Mouse (Mus musculus): Measurements from ENCODE around the gene Dnajb14. TPM values are rescaled to one million over a fixed set of nuclear protein-coding genes. Genes with fewer than 3 reads are reported as not detected.
A peak's percentile ranks its signal among the peaks of the same experiment; 100 is the strongest.
"Not testable (repeated sequence)": the region's sequence is repeated elsewhere in the genome, so short reads cannot be mapped to it uniquely, and the experiment has no call there.

Dnajb14 gene
- polyA plus RNA-seq, 1 experiment, result 1.9 TPM

DNA sequence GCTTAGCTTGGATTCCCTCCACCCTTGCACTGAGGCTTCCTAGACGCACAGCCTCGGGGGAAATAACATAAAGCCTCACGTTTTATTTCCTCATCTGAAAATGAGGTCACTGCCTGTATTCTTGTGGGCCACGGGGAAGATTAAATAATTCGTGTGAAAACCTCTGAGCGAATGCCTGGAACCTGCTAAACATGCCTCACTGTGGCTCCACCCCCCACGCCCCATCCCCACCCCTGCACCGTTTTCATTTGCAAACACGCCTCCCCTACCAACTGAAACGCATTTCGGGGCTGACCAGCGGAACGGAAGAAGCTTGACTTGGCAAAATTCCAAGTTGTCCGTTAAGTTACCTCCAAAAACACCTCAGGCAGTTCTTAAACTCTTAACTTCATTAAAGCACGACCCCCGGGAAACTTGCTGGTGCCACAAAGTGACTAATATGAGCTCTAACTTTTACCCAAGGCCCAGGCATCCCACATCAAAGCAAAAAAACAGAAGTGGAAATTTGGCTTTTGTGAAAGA, 88.1 kb downstream of the Dnajb14 start:
- no peak for DNase-seq (ENCODE audit: low read depth in 1 of 2, low spot score in 2 of 2)
- H3K4me1 ChIP-seq (ENCODE audit: control insufficient read depth, insufficient read depth, insufficient read length), result peaks cover 31% of the 10 kb centered on the region; the same call in 1 of the 2 replicates
- H3K36me3 ChIP-seq (ENCODE audit: control insufficient read depth, insufficient read depth, low read length), result peaks cover 8% of the 10 kb centered on the region; the same call in 1 of the 2 replicates
- no peaks in the 10 kb centered on the region for H3K27me3 ChIP-seq (ENCODE audit: control insufficient read depth, insufficient read depth, low read length)
- no peak overlapping the region for H3K4me3 ChIP-seq (ENCODE audit: extremely low read depth, insufficient read depth, insufficient read length)
- peak overlapping the region; percentile 37; the same call in 1 of the 2 replicates for H3K27ac ChIP-seq (ENCODE audit: insufficient read depth, low read length)
- 5% methylated on average over 16 of the region's 16 CpGs for WGBS
- TF ChIP-seq CTCF (IDR thresholded peaks at IDR 0.05; ENCODE audit: extremely low read depth, insufficient read depth, insufficient read length, insufficient replicate concordance), result no peak
- TF ChIP-seq POLR2A (IDR thresholded peaks at IDR 0.05; ENCODE audit: low read depth, low read length), result no peak

DNA sequence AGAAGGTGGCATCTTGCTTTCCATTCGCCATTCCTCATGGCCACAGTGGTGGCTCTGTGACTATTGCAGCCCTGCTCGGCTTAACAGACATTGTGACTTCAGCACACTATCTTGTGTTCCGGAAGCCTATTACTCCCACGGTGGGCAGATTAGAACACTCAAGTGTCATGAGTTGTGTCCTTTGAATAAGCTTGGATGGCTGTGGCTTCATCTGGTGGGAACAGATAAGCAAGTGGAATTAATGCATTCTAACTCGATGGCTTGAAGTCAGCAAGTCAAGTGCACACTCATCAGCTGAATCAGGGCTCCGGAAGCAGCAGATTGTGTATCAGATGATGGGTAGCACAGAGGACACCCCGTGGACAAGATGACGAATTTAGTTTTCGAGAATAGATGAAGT, 90.4 kb downstream of the Dnajb14 start:
- H3K4me1 ChIP-seq (ENCODE audit: control insufficient read depth, insufficient read depth, insufficient read length), result peaks cover 16% of the 10 kb centered on the region; the same call in 1 of the 2 replicates
- WGBS, result 76% methylated on average over 9 of the region's 9 CpGs
- H3K27me3 ChIP-seq (ENCODE audit: control insufficient read depth, insufficient read depth, low read length), result no peaks in the 10 kb centered on the region
- H3K27ac ChIP-seq (ENCODE audit: insufficient read depth, low read length), result no peak overlapping the region
- no peak for TF ChIP-seq CTCF (IDR thresholded peaks at IDR 0.05; ENCODE audit: extremely low read depth, insufficient read depth, insufficient read length, insufficient replicate concordance)
- TF ChIP-seq POLR2A (IDR thresholded peaks at IDR 0.05; ENCODE audit: low read depth, low read length), result no peak
- H3K4me3 ChIP-seq (ENCODE audit: extremely low read depth, insufficient read depth, insufficient read length), result no peak overlapping the region
- no peak for DNase-seq (ENCODE audit: low read depth in 1 of 2, low spot score in 2 of 2)
- H3K36me3 ChIP-seq (ENCODE audit: control insufficient read depth, insufficient read depth, low read length), result peaks cover 12% of the 10 kb centered on the region

DNA sequence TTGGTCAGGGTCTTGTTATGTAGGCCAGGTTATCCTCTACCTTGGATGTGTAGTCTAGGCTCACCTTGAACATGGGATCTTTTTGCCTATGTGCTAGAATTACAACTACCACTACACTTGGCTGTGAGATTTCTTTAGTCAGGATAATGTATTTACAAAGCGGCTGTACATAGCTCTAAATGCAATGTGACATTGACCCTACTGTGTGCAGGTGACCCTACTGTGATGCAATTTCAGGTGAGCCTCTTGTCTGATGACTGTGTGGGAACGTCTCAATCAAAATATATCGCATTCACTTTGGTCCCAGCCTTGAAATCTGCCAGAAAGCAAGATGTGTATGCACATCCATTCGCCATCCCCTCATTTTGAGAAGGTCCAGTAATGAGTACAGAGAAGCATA, 90.9 kb downstream of the Dnajb14 start:
- Histone ChIP-seq H3K27me3 (ENCODE audit: control insufficient read depth, insufficient read depth, low read length) (no peaks in the 10 kb centered on the region), H3K4me1 (ENCODE audit: control insufficient read depth, insufficient read depth, insufficient read length) (peaks cover 14% of the 10 kb centered on the region; the same call in 1 of the 2 replicates), H3K36me3 (ENCODE audit: control insufficient read depth, insufficient read depth, low read length) (peaks cover 12% of the 10 kb centered on the region), H3K27ac (ENCODE audit: insufficient read depth, low read length) (no peak overlapping the region), H3K4me3 (ENCODE audit: extremely low read depth, insufficient read depth, insufficient read length) (no peak overlapping the region)
- TF ChIP-seq CTCF (IDR thresholded peaks at IDR 0.05; ENCODE audit: extremely low read depth, insufficient read depth, insufficient read length, insufficient replicate concordance), result no peak
- no peak for TF ChIP-seq POLR2A (IDR thresholded peaks at IDR 0.05; ENCODE audit: low read depth, low read length)
- 98% methylated on average over 4 of the region's 4 CpGs for WGBS
- DNase-seq (ENCODE audit: low read depth in 1 of 2, low spot score in 2 of 2), result no peak

DNA sequence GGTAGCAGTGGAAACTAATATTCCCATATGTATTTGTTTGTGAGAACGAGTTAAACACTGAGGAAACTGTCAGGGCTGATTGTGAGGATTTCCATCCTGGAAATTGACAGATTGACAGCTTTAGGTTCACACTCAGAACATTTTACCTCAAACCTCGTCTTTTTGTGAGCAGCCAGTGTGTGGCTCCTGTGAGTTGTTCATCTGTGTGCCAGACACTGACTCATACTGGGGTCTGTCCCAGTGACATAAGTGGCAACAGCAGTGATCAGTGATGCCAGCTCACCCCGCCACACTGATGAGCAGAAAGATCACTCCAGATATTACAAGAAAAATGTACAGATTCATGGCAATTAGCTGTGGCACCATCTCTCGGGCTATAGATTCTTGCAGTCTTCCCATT, 92.0 kb downstream of the Dnajb14 start:
- Histone ChIP-seq H3K27me3 (ENCODE audit: control insufficient read depth, insufficient read depth, low read length) (no peaks in the 10 kb centered on the region), H3K36me3 (ENCODE audit: control insufficient read depth, insufficient read depth, low read length) (peaks cover 15% of the 10 kb centered on the region), H3K4me1 (ENCODE audit: control insufficient read depth, insufficient read depth, insufficient read length) (peaks cover 6% of the 10 kb centered on the region; the same call in 1 of the 2 replicates), H3K4me3 (ENCODE audit: extremely low read depth, insufficient read depth, insufficient read length) (no peak overlapping the region), H3K27ac (ENCODE audit: insufficient read depth, low read length) (no peak overlapping the region)
- TF ChIP-seq CTCF (IDR thresholded peaks at IDR 0.05; ENCODE audit: extremely low read depth, insufficient read depth, insufficient read length, insufficient replicate concordance), result no peak
- TF ChIP-seq POLR2A (IDR thresholded peaks at IDR 0.05; ENCODE audit: low read depth, low read length), result no peak
- 89% methylated on average over 4 of the region's 4 CpGs for WGBS
- no peak for DNase-seq (ENCODE audit: low read depth in 1 of 2, low spot score in 2 of 2)

DNA sequence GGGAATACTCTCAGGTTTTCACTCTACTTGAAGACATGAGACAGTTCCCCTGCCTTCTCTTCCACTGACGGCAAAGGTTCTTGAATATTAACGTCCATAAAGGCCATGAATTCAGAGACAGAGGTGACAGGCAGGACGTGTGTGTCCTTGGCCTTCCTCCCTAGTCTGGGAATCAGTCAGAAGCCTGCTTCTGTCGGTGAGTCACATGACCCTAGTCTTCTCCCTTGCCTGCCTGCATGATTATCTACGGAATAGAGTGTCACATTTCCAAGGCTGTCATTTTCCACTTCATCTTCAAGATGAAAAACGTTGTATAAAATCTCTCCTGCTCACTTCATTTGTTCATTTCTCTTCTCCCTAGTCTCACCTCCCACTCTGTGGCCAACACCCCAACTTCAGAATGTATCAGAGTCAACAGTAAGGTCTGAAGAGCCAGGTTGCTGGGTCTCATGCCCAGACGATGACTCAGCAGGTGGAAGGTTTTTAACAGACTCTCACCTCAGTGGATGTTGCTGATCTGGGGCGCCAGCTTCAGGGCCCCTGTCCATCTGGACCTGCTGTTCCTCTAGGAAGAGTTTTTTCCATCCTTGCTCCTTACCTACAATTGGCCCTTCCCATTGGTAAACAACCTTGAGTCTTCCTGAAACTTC, 94.4 kb downstream of the Dnajb14 start:
- Histone ChIP-seq H3K27ac (ENCODE audit: insufficient read depth, low read length) (no peak overlapping the region), H3K4me1 (ENCODE audit: control insufficient read depth, insufficient read depth, insufficient read length) (peaks cover 5% of the 10 kb centered on the region; the same call in 1 of the 2 replicates), H3K36me3 (ENCODE audit: control insufficient read depth, insufficient read depth, low read length) (peaks cover 16% of the 10 kb centered on the region), H3K27me3 (ENCODE audit: control insufficient read depth, insufficient read depth, low read length) (no peaks in the 10 kb centered on the region), H3K4me3 (ENCODE audit: extremely low read depth, insufficient read depth, insufficient read length) (no peak overlapping the region)
- 74% methylated on average over 8 of the region's 8 CpGs for WGBS
- no peak for DNase-seq (ENCODE audit: low read depth in 1 of 2, low spot score in 2 of 2)
- TF ChIP-seq CTCF (IDR thresholded peaks at IDR 0.05; ENCODE audit: extremely low read depth, insufficient read depth, insufficient read length, insufficient replicate concordance), result no peak
- TF ChIP-seq POLR2A (IDR thresholded peaks at IDR 0.05; ENCODE audit: low read depth, low read length), result no peak

DNA sequence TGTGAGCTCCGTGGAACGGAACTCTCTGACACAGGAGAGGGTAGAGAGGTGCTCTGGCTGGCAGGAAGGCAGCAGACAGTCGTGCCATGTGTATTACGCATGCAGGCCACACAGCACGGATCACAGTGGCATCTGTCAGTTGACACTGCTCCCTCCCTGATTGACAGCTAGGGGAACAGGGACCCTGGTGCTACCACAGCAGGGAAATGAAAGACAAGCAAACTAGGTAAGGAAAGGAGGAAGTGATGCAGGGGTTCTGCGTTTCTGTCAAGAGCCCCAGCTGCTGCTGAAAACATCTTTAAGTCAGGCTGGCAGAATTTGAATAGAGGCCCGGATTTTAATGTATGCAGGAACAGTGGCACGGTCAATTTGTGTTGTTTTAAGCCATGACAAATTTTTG, 96.0 kb downstream of the Dnajb14 start:
- Histone ChIP-seq H3K27me3 (ENCODE audit: control insufficient read depth, insufficient read depth, low read length) (no peaks in the 10 kb centered on the region), H3K4me3 (ENCODE audit: extremely low read depth, insufficient read depth, insufficient read length) (no peak overlapping the region), H3K4me1 (ENCODE audit: control insufficient read depth, insufficient read depth, insufficient read length) (peaks cover 12% of the 10 kb centered on the region), H3K36me3 (ENCODE audit: control insufficient read depth, insufficient read depth, low read length) (peaks cover 15% of the 10 kb centered on the region), H3K27ac (ENCODE audit: insufficient read depth, low read length) (peak overlapping the region; percentile 71; the same call in 1 of the 2 replicates)
- 39% methylated on average over 8 of the region's 8 CpGs for WGBS
- TF ChIP-seq CTCF (IDR thresholded peaks at IDR 0.05; ENCODE audit: extremely low read depth, insufficient read depth, insufficient read length, insufficient replicate concordance) (no peak), POLR2A (IDR thresholded peaks at IDR 0.05; ENCODE audit: low read depth, low read length) (no peak)
- DNase-seq (ENCODE audit: low read depth in 1 of 2, low spot score in 2 of 2), result peak in 1 of 2 experiments; percentile 17

DNA sequence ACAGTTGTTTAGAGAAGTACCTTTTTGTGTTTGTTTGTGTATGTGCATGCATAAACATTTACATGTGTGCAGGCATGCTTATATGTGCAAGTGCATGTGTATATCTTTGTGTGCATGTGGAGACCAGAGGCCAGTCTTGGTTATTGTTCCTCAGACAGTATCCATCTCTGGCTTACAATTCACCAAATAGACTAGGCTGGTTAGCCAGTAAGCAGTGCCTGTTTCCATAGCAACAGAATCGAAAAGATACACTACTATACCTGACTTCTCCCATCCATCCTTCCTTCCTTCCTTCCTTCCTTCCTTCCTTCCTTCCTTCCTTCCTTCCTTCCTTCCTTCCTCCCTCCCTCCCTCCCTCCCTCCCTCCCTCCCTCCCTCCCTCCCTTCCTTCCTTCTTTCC, 96.5 kb downstream of the Dnajb14 start:
- not testable (repeated sequence) for H3K27me3 ChIP-seq (ENCODE audit: control insufficient read depth, insufficient read depth, low read length); H3K4me3 ChIP-seq (ENCODE audit: extremely low read depth, insufficient read depth, insufficient read length); H3K27ac ChIP-seq (ENCODE audit: insufficient read depth, low read length); DNase-seq (ENCODE audit: low read depth in 1 of 2, low spot score in 2 of 2)
- peaks cover 15% of the 10 kb centered on the region for H3K4me1 ChIP-seq (ENCODE audit: control insufficient read depth, insufficient read depth, insufficient read length)
- H3K36me3 ChIP-seq (ENCODE audit: control insufficient read depth, insufficient read depth, low read length), result peaks cover 15% of the 10 kb centered on the region
- WGBS, result 38% methylated on average over 1 of the region's 1 CpGs

Other genes starting within 250 kb of the Dnajb14 start
- 0.15 and 0.32 TPM in 2 replicates for gene Ddit4l, start 246.1 kb upstream of the Dnajb14 start, polyA plus RNA-seq (2012; rRNA removed)
- not detected in 2 replicates for gene Gm21962, start 196.2 kb upstream of the Dnajb14 start, polyA plus RNA-seq (2012; rRNA removed)
- gene H2afz, start 3.2 kb upstream of the Dnajb14 start, polyA plus RNA-seq (2012; rRNA removed), result 452 and 708 TPM in 2 replicates
- gene Lamtor3, start 50.8 kb downstream of the Dnajb14 start, polyA plus RNA-seq (2012; rRNA removed), result 14.9 and 15.7 TPM in 2 replicates
- gene Dapp1, start 113.9 kb downstream of the Dnajb14 start, polyA plus RNA-seq (2012; rRNA removed), result 11.9 and 13.5 TPM in 2 replicates
- 0.05 and 0.08 TPM in 2 replicates for gene 1110002E22Rik, start 197.4 kb downstream of the Dnajb14 start, polyA plus RNA-seq (2012; rRNA removed)
- gene Gm5105, start 199.7 kb downstream of the Dnajb14 start, polyA plus RNA-seq (2012; rRNA removed), result not detected in 2 replicates